Comparison of ENCODE assay signal across 9 mouse cellular contexts in genomic region chr2:35397590-35398173, GRCm38 (mm10). TPM values are rescaled to one million over a fixed set of nuclear protein-coding genes. Genes with fewer than 3 reads are reported as not detected.
DNase-seq lines count a peak whose midpoint lies in the region; ATAC-seq lines count a peak whose summit lies in the region.
"Had no signal": no experiment of that assay in that cellular context is flagged by ENCODE, and none has a peak within 500 bp of the region (broad histone marks: within the 10 kb centered on the region; RNA-seq: fewer than 3 reads in every experiment).

No protein-coding gene starts in this region.

- H3K27ac ChIP-seq in embryonic facial prominence, embryonic 10.5 days (replicated peaks) = no peak overlapping the region
- H3K27ac ChIP-seq in heart, embryonic 16.5 days (ENCODE audit: low read length) = no peak overlapping the region; the same call in 1 of the 2 replicates
- no peak overlapping the region for H3K27ac ChIP-seq in lung, embryonic 15.5 days

- H3K4me3 ChIP-seq in embryonic facial prominence, embryonic 10.5 days = no peak overlapping the region
- no peak overlapping the region for H3K4me3 ChIP-seq in heart, embryonic 16.5 days (ENCODE audit: low read length)
- H3K4me3 ChIP-seq in lung, embryonic 15.5 days = no peak overlapping the region

- WGBS in embryonic facial prominence, embryonic 10.5 days = 56% methylated on average over 11 of the region's 11 CpGs
- 42% methylated on average over 11 of the region's 11 CpGs for WGBS in heart, embryonic 16.5 days
- 43% methylated on average over 11 of the region's 11 CpGs for WGBS in lung, embryonic 15.5 days

- H3K27me3 ChIP-seq in embryonic facial prominence, embryonic 10.5 days (replicated peaks; ENCODE audit: low read depth, poor library complexity, severe bottlenecking) = no peaks in the 10 kb centered on the region
- H3K27me3 ChIP-seq in heart, embryonic 16.5 days (ENCODE audit: control insufficient read depth, insufficient read depth, low read length) = no peaks in the 10 kb centered on the region
- no peaks in the 10 kb centered on the region for H3K27me3 ChIP-seq in lung, embryonic 15.5 days

- H3K4me1 ChIP-seq in embryonic facial prominence, embryonic 10.5 days = peaks cover 6% of the 10 kb centered on the region; the same call in 1 of the 2 replicates
- H3K4me1 ChIP-seq in heart, embryonic 16.5 days (ENCODE audit: control insufficient read depth, insufficient read depth, low read length) = peaks cover 4% of the 10 kb centered on the region; the same call in 1 of the 2 replicates
- peaks cover 5% of the 10 kb centered on the region; the same call in 1 of the 2 replicates for H3K4me1 ChIP-seq in lung, embryonic 15.5 days

- peaks cover 5% of the 10 kb centered on the region; the same call in 1 of the 2 replicates for H3K36me3 ChIP-seq in embryonic facial prominence, embryonic 10.5 days (replicated peaks)
- H3K36me3 ChIP-seq in heart, embryonic 16.5 days (ENCODE audit: control insufficient read depth, insufficient read depth) = peaks cover 7% of the 10 kb centered on the region
- H3K36me3 ChIP-seq in lung, embryonic 15.5 days = 0 out of 2 replicates have a peak, but pooled peaks cover 7% of the 10 kb centered on the region

- peak; percentile 50 for DNase-seq in ES-CJ7 (ENCODE audit: low read depth, low spot score)
- peak; percentile 72 for DNase-seq in adrenal gland, postnatal 14 days
- peak; percentile 66 for DNase-seq in embryonic facial prominence, embryonic 10.5 days (ENCODE audit: low spot score)
- peak; percentile 81 to 83 for DNase-seq in kidney, postnatal 4 days
- DNase-seq in retina, embryonic 14.5 days (ENCODE audit: low spot score) = peak; percentile 76
- DNase-seq in thymus, postnatal 36 days = peak; percentile 64 to 65

- no peak overlapping the region for H3K9ac ChIP-seq in heart, embryonic 16.5 days (ENCODE audit: low read length)
- no peak overlapping the region for H3K9ac ChIP-seq in lung, embryonic 15.5 days

- no peaks in the 10 kb centered on the region for H3K9me3 ChIP-seq in embryonic facial prominence, embryonic 10.5 days
- no peaks in the 10 kb centered on the region for H3K9me3 ChIP-seq in heart, embryonic 16.5 days (replicated peaks; ENCODE audit: control insufficient read depth, low read length)
- H3K9me3 ChIP-seq in lung, embryonic 15.5 days = no peaks in the 10 kb centered on the region

- H3K4me2 ChIP-seq in heart, embryonic 16.5 days (ENCODE audit: low read depth, low read length) = no peak overlapping the region
- H3K4me2 ChIP-seq in lung, embryonic 15.5 days = no peak overlapping the region

- 0 out of 2 replicates have a peak, but pooled peaks have one; percentile 25 for ATAC-seq in heart, embryonic 16.5 days (replicated peaks; ENCODE audit: extremely low read depth, insufficient read depth, low FRiP score)
- ATAC-seq in lung, embryonic 15.5 days (ENCODE audit: borderline replicate concordance, extremely low read depth, low FRiP score, low TSS enrichment) = peak; percentile 55; the same call in 1 of the 2 replicates

RNA-seq across cellular contexts. Expression of gene 4930402F06Rik, which starts 0.7 kb away (rescaled TPM):
- total RNA-seq in adrenal gland, postnatal 14 days (2021) = not detected in 2 replicates
- not detected in 2 replicates for polyA plus RNA-seq in embryonic facial prominence, embryonic 10.5 days (2016; fragmentation: Nextera tagmentation; extraction: Ambion mirVana)
- polyA plus RNA-seq in heart, embryonic 16.5 days (2015; fragmentation: Nextera tagmentation; extraction: Ambion mirVana) = not detected in 2 replicates
- polyA plus RNA-seq in lung, embryonic 15.5 days (2015; fragmentation: Nextera tagmentation; extraction: Ambion mirVana) = not detected in 2 replicates
- polyA plus RNA-seq: neural tube, embryonic 14.5 days had no signal

RNA-seq across cellular contexts. Expression of gene 4930568D16Rik, which starts 30.2 kb away (rescaled TPM):
- not detected in 2 replicates for total RNA-seq in adrenal gland, postnatal 14 days (2021)
- polyA plus RNA-seq in embryonic facial prominence, embryonic 10.5 days (2016; fragmentation: Nextera tagmentation; extraction: Ambion mirVana) = not detected in 2 replicates
- polyA plus RNA-seq in heart, embryonic 16.5 days (2015; fragmentation: Nextera tagmentation; extraction: Ambion mirVana) = not detected in 2 replicates
- not detected in 2 replicates for polyA plus RNA-seq in lung, embryonic 15.5 days (2015; fragmentation: Nextera tagmentation; extraction: Ambion mirVana)
- polyA plus RNA-seq: neural tube, embryonic 14.5 days had no signal
